Mouse (Mus musculus): ENCODE results near the gene Gpr87. TPM values are rescaled to one million over a fixed set of nuclear protein-coding genes. Genes with fewer than 3 reads are reported as not detected.

Gene Gpr87
- total and polyA plus RNA-seq, 3 experiments, result not detected

DNA sequence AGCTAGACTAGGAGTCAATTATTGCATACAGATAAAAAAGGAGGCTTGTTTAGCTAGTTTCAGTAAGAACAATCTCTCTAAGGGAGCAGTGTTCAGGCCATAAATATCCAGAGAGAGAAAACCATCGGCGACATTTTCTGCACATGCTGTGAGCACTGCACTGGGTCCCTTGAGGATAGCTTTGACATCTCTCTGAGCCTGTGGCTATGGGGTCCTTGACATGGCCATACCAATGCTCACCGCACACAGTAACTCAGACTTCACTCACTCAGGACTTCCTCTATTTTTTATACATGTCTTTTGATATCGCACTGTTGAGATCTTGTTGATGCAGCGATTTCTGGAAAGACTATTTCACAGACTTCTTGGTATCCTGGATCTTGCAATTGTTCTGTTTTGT is 37.9 kb downstream of the Gpr87 start:
- no peaks in the 10 kb centered on the region for H3K79me2 ChIP-seq (replicated peaks; ENCODE audit: control insufficient read depth, extremely low read depth, insufficient read depth, poor library complexity, severe bottlenecking)
- in situ Hi-C loops (cut with MboI; ENCODE audit: low pct_ligation_motif_present, low pct_unique_long_range_greater_than_20kb, low sequenced_read_pairs), result loop anchor here (5.0 to 25.0 kb wide), 2 partner anchors 35 to 580 kb away; partner anchors contain the start of gene Gm5538
- DNase-seq (ENCODE audit: extremely low read depth), result no peak
- H3K9ac ChIP-seq (ENCODE audit: insufficient read depth, low read depth), result no peak overlapping the region
- H3K27ac ChIP-seq (ENCODE audit: insufficient read depth, low read depth), result no peak overlapping the region
- TF ChIP-seq E2F4 (IDR thresholded peaks at IDR 0.05; ENCODE audit: insufficient replicate concordance, low read depth, low read length) (no peak), GABPA (IDR thresholded peaks at IDR 0.05; ENCODE audit: insufficient replicate concordance, low read depth, low read length) (no peak), POLR2AphosphoS2 (IDR thresholded peaks at IDR 0.05; ENCODE audit: low read depth, low read length) (no peak), ETS1 (conservative IDR thresholded peaks at IDR 0.05; ENCODE audit: low read depth, low read length) (no peak), MAZ (IDR thresholded peaks at IDR 0.05; ENCODE audit: low read depth, low read length) (no peak), HCFC1 (IDR thresholded peaks at IDR 0.05; ENCODE audit: low read depth, low read length) (no peak), SMC3 (IDR thresholded peaks at IDR 0.05; ENCODE audit: low read depth, low read length) (no peak), ZKSCAN1 (IDR thresholded peaks at IDR 0.05; ENCODE audit: borderline replicate concordance, low read depth, low read length) (no peak), CHD1 (IDR thresholded peaks at IDR 0.05; ENCODE audit: low read depth, low read length) (no peak), TBP (conservative IDR thresholded peaks at IDR 0.05; ENCODE audit: low read depth, low read length) (no peak), POLR2A (IDR thresholded peaks at IDR 0.05; ENCODE audit: low read depth, low read length) (no peak), PAX5 (IDR thresholded peaks at IDR 0.05; ENCODE audit: low read length) (no peak), TCF12 (IDR thresholded peaks at IDR 0.05; ENCODE audit: low read depth, low read length) (no peak), UBTF (IDR thresholded peaks at IDR 0.05; ENCODE audit: low read depth, low read length) (no peak), BHLHE40 (IDR thresholded peaks at IDR 0.05; ENCODE audit: low read depth, low read length) (no peak), MEF2A (IDR thresholded peaks at IDR 0.05; ENCODE audit: borderline replicate concordance, low read depth, low read length) (no peak)
- no peak overlapping the region for H3K4me3 ChIP-seq (replicated peaks in 1 of 3; ENCODE audit: low read depth in 2 of 3, low read length in 2 of 3, poor library complexity in 1 of 3)
- H3K27me3 ChIP-seq (replicated peaks), result no peaks in the 10 kb centered on the region
- no peaks in the 10 kb centered on the region for H3K36me3 ChIP-seq (replicated peaks in 1 of 2; ENCODE audit: control insufficient read depth in 1 of 2, insufficient read depth in 1 of 2, low read length in 1 of 2)
- H3K9me3 ChIP-seq (replicated peaks; ENCODE audit: low read length), result no peaks in the 10 kb centered on the region
- no peak overlapping the region for H3K4me2 ChIP-seq (ENCODE audit: insufficient read depth, low read depth, poor library complexity, severe bottlenecking)
- peaks cover 0 to 6% of the 10 kb centered on the region in 2 experiments; a peak in 2 of 4 replicates for H3K4me1 ChIP-seq (ENCODE audit: control insufficient read depth in 1 of 2, insufficient read depth in 2 of 2)
- dilution Hi-C loops (cut with MboI; ENCODE audit: extremely low pct_ligation_motif_present, extremely low pct_unique_long_range_greater_than_20kb, low sequenced_read_pairs), result no loop called here

DNA sequence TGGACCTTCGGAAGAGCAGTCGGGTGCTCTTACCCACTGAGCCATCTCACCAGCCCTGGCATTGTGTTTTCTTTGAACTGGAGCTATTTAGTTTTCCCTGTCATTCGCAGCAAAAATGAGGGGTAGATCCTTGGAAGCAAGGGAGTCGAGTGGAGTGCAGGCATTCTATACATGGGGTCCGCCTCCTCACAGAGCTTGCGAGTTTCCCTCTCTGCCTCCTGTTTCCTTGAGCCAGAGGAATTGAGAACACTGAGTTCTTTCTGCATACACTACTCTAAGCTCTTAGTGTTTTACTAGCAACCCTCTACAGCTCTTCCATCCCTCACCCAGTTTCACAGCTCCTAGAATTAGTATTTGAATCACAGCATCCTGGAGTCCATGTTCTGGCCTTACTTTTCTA is 39.5 kb downstream of the Gpr87 start:
- no peak for TF ChIP-seq MEF2A (IDR thresholded peaks at IDR 0.05; ENCODE audit: borderline replicate concordance, low read depth, low read length)
- no peak overlapping the region for H3K9ac ChIP-seq (ENCODE audit: insufficient read depth, low read depth)
- in situ Hi-C loops (cut with MboI; ENCODE audit: low pct_ligation_motif_present, low pct_unique_long_range_greater_than_20kb, low sequenced_read_pairs), result loop anchor here (5.0 to 25.0 kb wide), 2 partner anchors 33 to 582 kb away; partner anchors contain the start of gene Gm5538

More for the DNA sequence above, 39.5 kb downstream of the Gpr87 start:
- no peak overlapping the region for H3K27ac ChIP-seq (ENCODE audit: insufficient read depth, low read depth)
- no peak overlapping the region for H3K4me2 ChIP-seq (ENCODE audit: insufficient read depth, low read depth, poor library complexity, severe bottlenecking)
- H3K4me1 ChIP-seq (ENCODE audit: control insufficient read depth in 1 of 2, insufficient read depth in 2 of 2), result peaks cover 0 to 6% of the 10 kb centered on the region in 2 experiments; a peak in 2 of 4 replicates
- dilution Hi-C loops (cut with MboI; ENCODE audit: extremely low pct_ligation_motif_present, extremely low pct_unique_long_range_greater_than_20kb, low sequenced_read_pairs), result no loop called here
- no peak for DNase-seq (ENCODE audit: extremely low read depth)
- no peaks in the 10 kb centered on the region for H3K9me3 ChIP-seq (replicated peaks; ENCODE audit: low read length)
- H3K27me3 ChIP-seq (replicated peaks), result no peaks in the 10 kb centered on the region
- H3K36me3 ChIP-seq (replicated peaks in 1 of 2; ENCODE audit: control insufficient read depth in 1 of 2, insufficient read depth in 1 of 2, low read length in 1 of 2), result no peaks in the 10 kb centered on the region
- H3K79me2 ChIP-seq (replicated peaks; ENCODE audit: control insufficient read depth, extremely low read depth, insufficient read depth, poor library complexity, severe bottlenecking), result no peaks in the 10 kb centered on the region
- H3K4me3 ChIP-seq (replicated peaks in 1 of 3; ENCODE audit: low read depth in 2 of 3, low read length in 2 of 3, poor library complexity in 1 of 3), result no peak overlapping the region

All from CH12.LX (cell line).